Mouse (Mus musculus): ENCODE measurements around the gene Sstr2. TPM values are rescaled to one million over a fixed set of nuclear protein-coding genes. Genes with fewer than 3 reads are reported as not detected.
A peak's percentile ranks its signal among the peaks of the same experiment; 100 is the strongest.

The Sstr2 gene
- 1 to 10 TPM; 1.3 to 6.2 (median 3.7) TPM for total RNA-seq (2022)

DNA sequence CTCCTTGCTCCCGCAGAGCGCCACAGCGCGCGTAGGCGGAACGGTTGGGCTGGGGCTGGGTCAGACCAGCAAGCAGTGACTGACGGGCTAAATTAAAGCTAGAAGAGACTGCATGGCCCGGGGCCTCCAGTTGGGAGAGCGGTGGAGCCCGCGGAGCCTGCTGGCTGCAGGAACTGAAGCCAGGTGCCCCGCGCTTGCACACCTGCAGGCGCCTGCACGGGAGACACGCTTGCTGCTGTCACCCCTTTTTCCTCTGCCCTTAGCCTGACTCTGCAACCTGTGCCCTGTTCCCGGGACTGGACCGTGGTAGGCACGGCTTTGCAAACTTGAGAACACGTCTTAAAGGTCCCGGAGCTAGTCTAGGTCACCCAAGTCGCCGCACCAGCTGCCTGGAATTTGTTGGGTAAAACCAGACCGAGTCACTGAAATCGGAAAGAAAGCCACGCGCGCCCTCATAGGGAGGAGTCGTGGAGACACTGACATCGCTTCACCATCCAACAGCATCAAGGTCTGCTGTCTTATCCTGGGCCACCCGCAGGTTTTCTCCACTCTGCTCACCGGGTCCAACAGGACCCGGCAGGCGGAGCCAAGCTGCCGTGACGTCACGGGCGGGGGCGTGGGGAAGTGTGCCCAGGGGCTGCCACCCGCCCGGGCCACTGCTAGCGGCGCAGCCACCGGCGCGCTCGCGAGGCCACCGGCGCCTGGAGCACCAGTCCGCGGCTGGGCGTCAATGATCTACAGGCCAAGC is at the start of gene Sstr2:
TSS of gene Sstr2 (plus strand) at position 671 of the 748 bp plus-strand sequence.
- peak; percentile 52 for DNase-seq

DNA sequence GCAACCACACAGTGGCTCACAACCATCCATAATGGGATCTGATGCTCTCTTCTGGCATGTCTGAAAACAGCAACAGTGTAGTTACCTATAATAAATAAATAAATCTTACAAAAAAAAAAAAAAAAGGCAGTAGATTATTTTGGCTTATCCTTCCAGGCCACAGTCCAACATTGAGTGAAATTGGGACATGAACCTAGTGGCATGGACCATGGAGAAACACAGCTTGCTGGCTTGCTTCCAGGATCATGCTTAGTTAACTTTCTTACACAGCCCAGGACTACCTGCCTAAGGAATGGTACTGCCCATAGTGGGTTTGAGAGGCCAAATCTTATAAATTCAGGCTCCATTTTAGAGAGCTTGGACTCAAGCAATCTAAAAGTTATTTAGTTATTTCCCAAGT is 47.5 kb upstream of the Sstr2 start:
- DNase-seq = no peak

- no peak for DNase-seq
Observed at GRCm38 (mm10) chr11:113572641-113573040, 46.5 kb upstream of the Sstr2 start.

- DNase-seq = no peak
Observed at GRCm38 (mm10) chr11:113577221-113577620, 41.9 kb upstream of the Sstr2 start.

- no peak for DNase-seq
Observed at GRCm38 (mm10) chr11:113583879-113584661, 35.1 kb upstream of the Sstr2 start.

GRCm38 (mm10) chr11:113586423-113586822 is 32.7 kb upstream of the Sstr2 start:
- DNase-seq = no peak

DNA sequence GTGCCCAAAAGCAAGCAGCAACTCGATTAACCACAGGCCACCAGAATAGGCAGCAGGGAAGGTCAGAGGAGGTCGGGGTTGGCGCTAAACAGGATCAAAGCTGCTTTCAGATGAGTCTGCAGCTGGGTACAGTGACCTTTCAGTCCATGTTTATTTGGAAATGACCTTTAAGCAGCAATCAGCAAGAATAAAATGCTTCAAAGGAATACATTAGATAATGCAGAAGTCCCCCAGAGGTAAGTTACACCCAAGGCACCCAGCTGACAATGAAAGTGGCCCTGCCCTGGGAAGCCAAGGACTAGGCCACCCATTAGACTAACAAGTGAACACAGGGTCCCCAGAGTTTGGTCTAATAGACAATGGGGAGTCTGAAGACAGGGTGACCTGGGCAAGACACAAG is 30.2 kb upstream of the Sstr2 start:
- no peak for DNase-seq

GRCm38 (mm10) chr11:113595144-113595543 is 24.0 kb upstream of the Sstr2 start:
- DNase-seq = no peak

DNA sequence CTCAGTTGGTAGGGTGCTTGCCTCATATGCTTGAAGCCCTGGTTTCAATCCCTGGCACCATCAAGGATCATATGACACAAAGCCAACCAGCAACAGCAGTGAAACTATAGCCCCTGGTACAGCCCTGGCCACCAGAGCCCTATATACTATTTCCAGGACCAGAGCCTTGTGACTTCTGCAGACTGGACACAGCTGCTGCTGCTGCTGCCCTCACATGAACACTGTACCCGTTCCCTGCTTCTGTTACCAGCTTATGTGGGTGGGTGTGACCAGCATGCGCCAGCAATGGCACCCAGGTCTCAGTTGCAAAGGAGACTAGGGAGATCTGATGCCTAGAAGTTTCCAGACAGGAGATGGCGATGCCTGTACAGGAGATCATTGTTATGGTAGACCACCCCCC is 21.5 kb upstream of the Sstr2 start:
- DNase-seq = no peak

- DNase-seq = no peak
Observed at GRCm38 (mm10) chr11:113600526-113601245, 18.5 kb upstream of the Sstr2 start.

GRCm38 (mm10) chr11:113601616-113602343 is 17.4 kb upstream of the Sstr2 start:
- no peak for DNase-seq

DNA sequence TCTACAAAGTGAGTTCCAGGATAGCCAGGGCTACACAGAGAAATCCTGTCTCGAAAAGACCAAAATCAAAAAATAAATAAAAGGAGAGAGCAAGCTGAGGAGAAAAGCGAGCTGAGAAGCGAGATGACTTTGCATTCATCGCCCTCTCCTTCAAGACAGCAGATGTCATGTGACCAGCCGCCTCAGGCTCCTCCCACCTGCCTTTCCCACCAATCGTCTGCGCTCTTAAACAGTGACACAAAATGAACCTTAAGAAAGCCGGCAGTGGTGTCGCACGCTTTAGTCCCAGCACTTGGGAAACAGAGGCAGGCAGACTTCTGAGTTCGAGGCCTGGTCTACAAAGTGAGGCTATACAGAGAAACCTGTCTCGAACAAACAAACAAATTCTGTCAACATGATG is 11.6 kb upstream of the Sstr2 start:
- DNase-seq = no peak

GRCm38 (mm10) chr11:113609581-113609980 is 9.6 kb upstream of the Sstr2 start:
- DNase-seq = no peak

- no peak for DNase-seq
Observed at GRCm38 (mm10) chr11:113610266-113610665, 8.9 kb upstream of the Sstr2 start.

DNA sequence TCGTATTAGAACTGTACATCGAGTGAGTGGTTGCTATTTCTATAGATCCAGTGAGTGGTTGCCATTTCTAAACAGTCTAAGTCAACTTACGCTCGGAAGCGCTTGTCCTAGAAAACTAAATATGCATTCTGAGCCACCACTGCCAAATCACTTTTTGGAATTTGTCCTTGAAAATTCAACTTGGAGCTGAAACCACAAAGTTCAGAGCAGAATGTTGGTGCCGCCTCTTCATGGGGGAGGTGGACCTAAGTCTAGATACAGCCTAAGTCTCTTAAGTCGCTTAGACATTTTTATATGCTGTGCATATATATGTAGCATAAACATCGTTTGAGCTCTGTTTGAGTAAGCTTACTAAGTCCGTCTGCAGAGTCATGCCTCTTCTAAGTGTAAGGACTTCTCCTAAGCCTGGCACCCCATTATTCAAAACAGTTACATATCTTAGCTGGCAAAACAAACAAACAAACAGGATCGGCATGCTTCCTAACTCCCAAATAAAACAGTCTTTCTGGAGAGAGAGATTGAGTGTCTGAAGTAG is 8.0 kb upstream of the Sstr2 start:
- no peak for DNase-seq

DNA sequence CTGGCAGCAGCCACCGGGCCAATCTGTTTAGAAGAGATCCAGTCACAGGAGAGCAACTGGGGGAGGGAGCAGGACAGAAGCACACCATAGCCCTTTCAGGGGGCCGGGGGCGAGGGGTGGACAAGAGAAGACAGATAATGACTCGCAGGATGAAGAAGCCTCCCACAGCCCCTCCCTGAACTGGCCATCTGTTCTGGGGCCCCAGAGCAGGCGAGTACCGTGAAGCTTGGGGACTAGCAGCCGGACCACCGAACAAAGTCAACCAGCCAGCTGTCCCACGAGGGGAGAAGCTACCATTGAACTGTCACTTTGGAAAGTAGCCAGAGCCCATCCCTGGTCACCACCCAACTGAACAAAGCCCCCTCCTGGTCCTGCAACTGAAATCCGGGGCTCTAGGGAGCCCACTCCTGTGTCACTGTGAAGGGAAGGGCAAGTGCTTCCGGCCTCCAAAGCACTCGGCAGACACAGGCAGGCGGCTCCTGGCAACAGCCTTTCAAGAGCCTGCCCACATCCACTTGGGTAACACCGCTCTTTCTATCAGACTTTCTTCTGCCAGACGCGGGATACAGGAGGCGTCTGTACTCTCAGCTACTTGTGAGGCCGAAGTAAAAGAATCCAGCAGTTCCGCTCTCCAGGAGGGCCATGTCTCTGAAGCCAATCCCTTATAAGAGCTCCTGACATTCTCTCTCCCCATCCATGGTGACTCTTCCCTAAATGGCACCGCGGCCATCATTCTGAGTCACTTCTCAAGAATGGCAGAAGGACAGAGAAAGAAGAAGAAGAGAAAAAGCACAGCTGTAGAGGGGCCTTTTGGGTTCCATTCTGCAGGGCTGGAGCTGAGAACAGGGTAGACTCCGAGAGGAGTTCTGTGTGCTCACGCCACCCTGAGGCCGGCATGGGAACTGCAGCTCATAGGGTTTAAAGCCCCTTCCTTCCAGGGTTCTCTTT is 7.2 kb upstream of the Sstr2 start:
- peak; percentile 36 for DNase-seq

GRCm38 (mm10) chr11:113614476-113614875 is 4.7 kb upstream of the Sstr2 start:
- DNase-seq = no peak

DNA sequence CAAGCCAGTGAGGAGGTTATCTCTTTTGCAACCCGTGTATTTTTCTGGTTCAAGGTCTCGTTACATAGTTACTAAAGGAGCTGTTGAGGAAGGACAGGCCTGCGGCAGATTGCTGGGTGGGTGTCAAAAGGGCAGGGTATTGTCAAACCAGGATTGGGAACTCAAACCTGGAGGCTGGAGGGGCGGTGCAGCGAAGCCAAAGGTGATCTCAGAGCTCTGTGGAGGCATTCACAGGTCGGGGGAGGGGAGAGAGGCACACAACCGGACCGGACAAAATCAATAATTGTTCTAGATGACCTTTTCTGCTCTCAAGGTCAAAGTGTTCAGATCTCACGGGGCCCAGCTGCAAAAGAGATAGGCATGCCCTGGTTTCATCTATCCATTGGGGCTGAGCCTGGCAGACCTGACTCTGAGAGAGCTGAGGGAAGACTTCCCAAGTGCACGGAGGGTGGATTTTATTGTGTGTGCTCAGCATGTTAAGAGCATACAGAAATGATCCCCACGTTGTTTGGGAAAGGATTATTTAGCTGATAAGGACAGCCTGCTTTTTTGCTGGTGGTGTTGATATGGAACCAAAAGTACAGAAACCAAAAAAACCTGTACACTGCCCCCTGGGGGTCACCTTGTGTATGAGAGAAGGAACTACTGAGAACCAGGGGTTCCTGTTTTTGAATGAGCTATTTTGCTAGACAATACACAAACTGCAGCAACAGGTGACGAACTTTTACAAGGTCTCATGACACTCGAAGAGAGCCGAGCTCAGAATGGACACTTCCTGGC is 1.8 kb upstream of the Sstr2 start:
- no peak for DNase-seq

- DNase-seq = no peak
Observed at GRCm38 (mm10) chr11:113618303-113618671, 855 bp upstream of the Sstr2 start.

DNA sequence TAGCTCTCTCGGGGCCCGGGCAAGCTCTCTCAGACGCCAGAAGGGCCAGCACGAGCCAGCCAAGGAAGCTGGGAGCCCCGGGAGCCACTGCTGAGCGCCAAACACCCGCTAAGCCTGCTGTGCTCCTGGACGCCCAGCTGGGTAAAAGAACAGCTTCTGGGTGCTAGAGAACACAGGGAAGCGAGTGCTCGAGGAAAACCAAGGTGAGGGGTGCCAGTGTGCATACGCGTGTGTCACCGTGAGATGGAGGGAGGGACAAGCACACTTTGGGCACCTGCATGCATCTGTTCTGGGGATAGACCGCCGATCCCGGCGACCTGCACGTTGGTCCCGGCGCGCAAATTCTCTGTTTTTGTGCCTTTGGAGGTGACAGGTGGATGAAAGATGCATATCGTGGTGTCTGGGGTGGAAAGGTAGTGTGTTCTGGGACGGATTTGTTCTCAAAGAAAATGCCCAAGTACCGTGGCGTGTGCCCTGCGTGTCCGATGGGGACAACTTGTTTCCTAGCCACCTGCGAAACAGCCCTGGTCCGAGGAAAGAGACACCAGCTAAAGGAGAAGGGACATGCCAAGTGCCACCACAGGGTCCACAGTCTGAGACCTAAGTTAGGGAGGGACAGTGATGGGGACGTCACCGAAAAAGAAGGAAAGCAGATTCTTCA is 408 bp downstream of the Sstr2 start:
- no peak for DNase-seq

Measured in adrenal gland, adult 8-10 months (tissue).